Mouse (Mus musculus) c-Kit-positive CD71-positive TER-119-positive erythroid progenitor cells, embryonic 14.5 days (primary cell): ENCODE data around the gene Tkfc.

ENCODE experiments used
- DNase-seq: peaks from one replicate; pipeline ENCODE4 v3.0.0-alpha.2; 2013; ENCODE audit warnings: low spot score

The Tkfc gene

GRCm38 (mm10) chr19:10605293-10605900 lies at the start of gene Tkfc, which contains the start of gene Ddb1:
TSS of gene Tkfc (minus strand) at chr19:10605654.
TSS of gene Ddb1 (plus strand) at chr19:10605327.
- DNase-seq = peak; percentile 98

- DNase-seq = no peak
Measured at GRCm38 (mm10) chr19:10648156-10648555, 42.7 kb upstream of the Tkfc start.

GRCm38 (mm10) chr19:10645616-10646015 lies 40.2 kb upstream of the Tkfc start:
- no peak for DNase-seq

DNA sequence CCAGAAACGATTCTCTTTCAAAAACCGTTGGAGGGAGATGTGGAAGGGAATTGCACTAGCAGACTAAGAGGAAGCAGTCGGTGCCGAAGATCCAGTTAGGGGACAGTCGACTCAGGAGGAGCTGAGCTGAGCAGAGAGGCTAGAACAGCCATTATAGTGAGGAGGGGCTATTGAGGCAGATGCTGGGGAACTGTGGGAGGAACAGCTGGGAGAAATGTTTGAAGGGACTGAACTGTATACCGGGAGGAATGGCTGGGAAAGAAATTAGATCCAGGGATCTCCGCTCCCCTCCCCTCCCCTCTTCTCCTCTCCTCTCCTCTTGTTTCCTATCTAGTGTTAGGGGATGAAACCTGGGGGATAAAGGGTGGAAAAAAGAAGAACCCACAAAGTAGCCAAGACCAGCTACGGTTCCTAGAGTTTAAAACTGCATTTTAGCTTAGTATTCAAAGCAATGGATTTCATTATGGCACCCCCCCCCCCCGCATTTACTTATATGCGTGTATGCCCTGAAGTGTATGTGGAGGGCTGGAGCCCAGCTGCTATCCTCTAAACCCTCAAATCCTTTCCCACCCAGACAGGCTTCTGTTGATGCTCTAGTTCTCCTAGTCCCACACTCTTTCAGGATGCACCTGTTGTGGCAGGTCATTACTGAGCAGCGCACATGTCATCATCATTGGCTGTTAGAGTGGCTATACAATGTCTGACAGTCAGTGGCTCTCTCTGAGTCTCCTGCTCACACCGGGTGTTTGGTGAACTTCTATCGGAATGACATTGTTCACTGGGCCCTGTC lies 35.3 kb upstream of the Tkfc start:
- no peak for DNase-seq

GRCm38 (mm10) chr19:10640080-10640479 lies 34.6 kb upstream of the Tkfc start:
- peak; percentile 41 for DNase-seq

DNA sequence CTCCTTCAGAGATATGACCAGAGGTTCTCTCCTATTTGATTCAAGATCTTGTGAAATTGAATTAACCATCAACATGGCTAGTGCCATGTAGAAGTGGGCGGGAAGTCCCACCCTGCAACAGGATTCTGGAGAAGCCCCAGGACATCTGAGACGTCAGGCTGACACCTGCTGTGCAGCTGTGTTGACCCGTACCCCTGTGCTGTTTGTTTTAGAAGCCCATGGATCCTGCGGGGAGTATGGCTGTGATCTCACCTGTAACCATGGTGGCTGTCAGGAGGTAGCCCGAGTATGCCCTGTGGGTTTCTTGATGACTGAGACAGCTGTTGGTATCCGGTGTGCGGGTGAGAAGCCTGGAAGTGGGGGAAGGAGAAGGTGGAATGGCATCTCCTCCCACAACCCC lies 32.4 kb upstream of the Tkfc start:
- no peak for DNase-seq

DNA sequence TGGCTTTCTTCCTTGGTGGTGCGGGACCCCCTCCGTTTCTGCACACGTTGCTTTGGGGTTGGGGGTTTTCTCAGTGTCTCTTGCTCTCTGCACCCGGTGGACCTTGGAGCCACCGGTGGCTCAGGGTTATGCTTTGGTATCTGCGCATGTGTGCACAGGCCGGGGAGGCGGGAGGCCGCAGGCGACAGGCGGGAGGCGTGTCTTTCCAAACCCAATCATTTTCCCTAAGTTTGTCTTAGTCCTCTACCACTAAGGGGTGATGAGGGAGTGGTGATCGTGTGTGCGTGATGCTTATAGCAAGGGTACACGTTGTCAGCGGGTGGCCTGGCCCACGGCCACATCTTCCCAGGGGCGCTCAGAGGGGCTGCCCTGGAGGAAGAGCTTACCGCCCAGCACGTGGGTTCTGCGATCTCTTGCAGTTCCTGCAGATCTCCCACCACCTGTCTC lies 29.4 kb upstream of the Tkfc start:
- peak; percentile 57 for DNase-seq

GRCm38 (mm10) chr19:10634106-10634871 lies 28.8 kb upstream of the Tkfc start, which contains the start of gene Vwce:
TSS of gene Vwce (plus strand) at chr19:10634213.
- DNase-seq = peak; percentile 59

GRCm38 (mm10) chr19:10608573-10609240 lies 3.3 kb upstream of the Tkfc start:
- no peak for DNase-seq

DNA sequence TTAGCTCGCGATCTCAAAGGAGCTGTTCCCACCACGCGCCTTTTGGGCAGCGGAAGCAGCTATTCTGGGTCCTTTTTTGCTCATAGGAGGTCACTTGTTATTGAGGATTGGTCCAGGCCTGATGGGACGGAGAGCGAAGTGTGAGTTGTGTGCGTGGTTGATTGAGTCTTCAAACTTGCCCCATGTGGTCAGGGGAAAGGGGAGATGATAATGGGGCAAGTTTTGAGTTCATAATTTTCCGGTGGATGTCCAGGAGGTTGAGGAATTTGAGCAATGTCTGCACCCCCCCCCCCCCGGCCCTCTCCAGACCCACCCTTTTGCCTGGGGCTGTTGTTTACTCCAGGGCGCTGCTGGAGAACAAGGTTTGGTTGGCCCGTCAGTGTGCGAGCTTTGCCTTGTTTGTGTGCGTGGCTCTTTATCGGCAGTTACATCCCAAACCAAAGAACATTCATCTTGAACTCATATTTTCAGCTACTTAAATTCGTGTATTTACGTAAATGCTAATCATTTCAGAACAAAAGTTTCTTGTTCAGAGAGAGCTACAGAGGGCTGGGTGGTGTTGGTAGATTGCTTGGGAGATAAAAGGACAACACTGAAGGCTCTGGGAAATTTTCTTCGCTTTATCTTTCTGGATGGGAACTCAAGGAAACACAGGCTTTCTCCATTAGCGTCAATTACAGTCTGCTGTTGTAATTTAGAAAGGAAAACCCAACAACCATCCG lies 608 bp upstream of the Tkfc start:
- peak; percentile 52 for DNase-seq

- DNase-seq = peak; percentile 16
Measured at GRCm38 (mm10) chr19:10604534-10604933, 920 bp downstream of the Tkfc start.

DNA sequence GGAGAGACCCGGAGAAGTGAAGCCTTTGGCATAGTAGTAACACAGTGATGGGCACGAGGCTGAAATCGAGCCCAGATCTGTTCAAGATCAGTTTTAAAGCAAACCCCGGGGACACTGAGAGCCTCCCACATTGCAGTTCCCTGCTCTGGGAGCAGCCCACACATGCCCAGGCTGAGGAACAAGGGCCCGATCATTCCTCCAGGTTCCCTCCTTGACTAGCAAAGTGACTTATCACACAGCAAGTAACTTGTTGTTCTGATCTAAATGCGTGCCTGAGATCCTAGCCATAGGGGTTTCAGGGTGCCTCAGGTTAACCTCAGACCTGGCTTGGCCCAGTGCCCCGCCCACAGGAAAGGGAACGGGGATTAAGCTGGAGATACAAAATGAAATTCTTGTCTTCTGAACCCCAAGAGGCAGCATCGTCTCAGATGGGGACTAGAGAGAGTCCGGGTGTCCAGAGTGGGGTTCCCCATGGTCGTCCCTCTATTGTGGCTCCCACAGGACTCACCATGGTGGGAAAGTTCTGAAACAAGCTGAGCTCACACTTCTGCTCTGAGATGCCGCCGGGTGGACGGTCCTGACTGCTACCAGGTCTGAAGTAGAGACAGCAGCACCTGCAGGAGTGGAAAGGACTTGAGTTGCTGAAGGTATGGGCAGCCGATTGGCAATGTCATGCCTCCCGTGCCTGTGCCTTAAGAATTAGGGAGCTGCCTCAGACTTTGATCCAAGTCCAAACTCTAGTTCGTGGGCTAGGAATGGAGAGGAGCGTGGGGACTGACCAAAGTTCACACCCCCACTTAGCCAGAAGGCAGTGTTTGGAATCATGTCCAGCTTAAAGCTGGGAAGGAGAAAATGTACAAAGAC lies 1.6 kb downstream of the Tkfc start:
- no peak for DNase-seq

GRCm38 (mm10) chr19:10602787-10603186 lies 2.7 kb downstream of the Tkfc start:
- peak; percentile 82 for DNase-seq

GRCm38 (mm10) chr19:10602247-10602769 lies 3.1 kb downstream of the Tkfc start:
- no peak for DNase-seq

GRCm38 (mm10) chr19:10599648-10600047 lies 5.8 kb downstream of the Tkfc start:
- no peak for DNase-seq

- no peak for DNase-seq
Measured at GRCm38 (mm10) chr19:10598188-10598587, 7.3 kb downstream of the Tkfc start.

DNA sequence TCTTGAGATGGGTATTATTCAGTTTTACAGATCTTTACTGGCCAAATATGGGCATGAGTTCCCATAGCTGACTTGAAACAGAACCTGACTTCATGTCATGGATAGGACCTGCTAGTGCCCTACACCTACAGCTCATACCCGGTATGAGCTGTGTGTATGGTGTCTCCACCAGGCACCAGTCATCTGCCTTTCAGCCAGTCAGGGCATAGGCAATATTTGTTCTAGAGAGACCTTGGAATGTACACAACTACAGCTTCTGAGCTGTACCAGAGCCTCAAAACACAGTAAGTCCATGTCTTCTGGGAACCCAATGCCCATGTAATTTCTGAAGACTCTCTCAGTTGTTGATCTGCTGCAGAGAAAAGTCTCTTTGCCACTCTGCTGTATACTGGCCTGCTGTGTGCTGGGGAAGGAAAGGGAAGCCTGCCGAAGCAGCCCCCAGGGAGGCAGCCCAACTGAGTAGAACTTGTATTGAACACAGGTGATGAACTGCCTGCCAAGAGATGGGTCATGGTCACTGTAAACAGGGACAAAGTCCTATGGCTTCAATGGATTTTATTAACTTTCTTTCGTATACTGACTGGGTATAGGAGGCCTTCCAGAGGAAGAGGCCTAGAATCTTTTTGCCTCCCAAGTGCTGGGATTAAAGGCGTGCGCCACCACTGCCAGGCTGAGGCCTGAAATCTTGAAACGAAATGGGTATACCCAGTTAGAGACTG lies 13.6 kb downstream of the Tkfc start:
- DNase-seq = no peak

DNA sequence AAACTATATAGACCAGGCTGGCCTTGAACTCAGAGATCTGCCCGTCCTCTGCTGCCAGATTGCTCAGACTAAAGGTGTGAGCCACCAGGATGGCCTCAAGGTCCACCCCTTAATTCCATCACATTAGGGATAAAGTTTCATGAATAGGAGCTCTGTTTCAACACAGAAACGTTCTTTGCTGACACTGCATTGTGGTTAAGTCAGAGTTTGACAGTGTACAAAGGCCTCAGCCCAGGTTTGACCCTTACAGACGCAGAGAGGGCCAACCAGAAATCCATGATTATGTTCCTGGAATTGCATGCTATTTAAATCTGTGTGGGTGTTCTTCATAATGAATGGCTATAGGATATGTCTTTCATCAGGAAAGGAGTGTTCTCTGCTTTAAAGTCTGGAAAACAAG lies 15.2 kb downstream of the Tkfc start:
- DNase-seq = no peak

- DNase-seq = no peak
Measured at GRCm38 (mm10) chr19:10589127-10589857, 16.2 kb downstream of the Tkfc start.
